Mouse (Mus musculus): ENCODE results near the gene Tlx2.

Tlx2 gene

DNA sequence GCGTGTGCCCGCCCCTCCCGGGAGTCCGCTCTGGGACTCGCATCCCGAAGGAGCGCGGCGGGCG, at the start of gene Tlx2:
Gene Tlx2 (minus strand): TSS at position 47 of the 64 bp plus-strand sequence.
- POLR2A ChIA-PET: interaction anchor here in 3 of 4 experiments (0.6 to 2.5 kb wide), 5 partner anchors 12 to 223 kb away, joined by 3 to 14 read pairs (median 3); partner anchors contain the start of genes Dqx1 (in 1 of the 3) and Wbp1 (in 1 of the 3)
- CTCF ChIA-PET: interaction anchor here in 1 of 4 experiments (1.6 kb wide), 1 partner anchor 74 kb away, joined by 3 read pairs; no protein-coding TSS in a partner anchor

DNA sequence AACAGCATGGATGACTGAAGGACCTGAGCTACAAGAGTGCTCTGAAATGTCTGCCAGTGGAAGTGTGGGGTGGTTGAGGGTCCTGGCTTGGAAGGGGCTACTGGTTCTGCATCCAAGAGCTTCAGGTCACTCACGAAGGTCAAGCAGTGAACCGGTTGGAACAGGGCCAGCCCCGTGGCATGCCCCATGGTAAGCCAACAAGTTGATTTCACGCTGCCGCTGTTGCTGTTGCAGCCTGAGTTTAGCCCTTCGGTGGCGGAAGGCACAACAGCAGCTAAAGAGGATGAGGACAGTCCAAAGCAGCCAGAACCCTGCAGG, 49.6 kb upstream of the Tlx2 start:
- ChIA-PET POLR2A (interaction anchor here (0.8 to 8.8 kb wide), 17 partner anchors 11 to 158 kb away, joined by 3 to 75 read pairs (median 5); partner anchors contain the start of genes Ccdc142 (in 4 of the 4), Gm42688 (in 4 of the 4), Rtkn (in 2 of the 4) and Mrpl53 (in 1 of the 4)), CTCF (interaction anchor here in 1 of 4 experiments (1.2 to 2.0 kb wide), 2 partner anchors 43 to 85 kb away, joined by 3 to 6 read pairs; partner anchors contain the start of gene Loxl3)

DNA sequence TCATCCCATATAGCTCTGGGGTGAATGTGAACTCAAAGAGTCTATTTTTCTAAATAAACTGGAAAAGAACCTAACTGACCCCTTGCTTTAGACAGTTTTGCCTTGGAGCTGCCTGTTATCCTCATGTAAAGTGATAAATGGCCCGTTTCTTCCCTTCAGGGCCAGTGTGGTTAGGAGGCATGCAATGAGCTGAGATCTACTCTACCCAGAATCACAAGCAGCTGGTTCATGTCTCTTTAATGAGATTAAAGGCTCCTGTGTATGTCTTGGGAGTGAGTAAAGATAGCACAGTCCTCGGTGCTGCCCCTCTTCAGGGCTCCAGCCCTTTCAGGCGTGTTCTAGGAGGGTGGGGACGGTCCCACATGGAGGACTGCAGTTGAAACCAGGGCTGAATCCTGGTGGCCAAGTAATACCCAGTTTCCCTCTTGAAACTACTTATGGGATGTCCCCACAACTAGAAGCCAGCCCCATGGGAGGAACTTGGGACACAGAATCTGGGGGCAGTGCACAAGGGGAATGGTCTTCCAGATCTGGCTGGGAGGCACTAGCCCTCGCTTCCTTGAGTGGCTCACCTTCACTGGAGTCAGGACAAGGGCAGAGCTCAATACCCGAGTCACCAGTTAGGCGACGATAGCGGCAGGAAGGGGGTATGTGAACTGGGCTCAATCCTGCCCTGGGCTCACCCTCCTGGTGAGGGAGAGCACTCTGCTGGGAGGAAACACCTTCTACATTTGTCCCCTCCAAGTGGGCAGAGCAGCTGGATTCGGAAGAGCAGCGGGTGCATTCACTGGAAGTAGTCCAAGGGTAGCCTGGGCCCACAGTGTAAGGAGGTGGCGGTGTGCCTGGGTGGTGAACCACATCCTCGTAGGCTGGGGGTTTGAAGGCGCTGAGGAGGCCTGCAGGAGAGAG, 49.0 kb upstream of the Tlx2 start:
- ChIA-PET POLR2A (interaction anchor here (0.8 to 8.8 kb wide), 25 partner anchors 9 to 158 kb away, joined by 3 to 75 read pairs (median 4); partner anchors contain the start of genes Ccdc142 (in 3 of the 4), Gm42688 (in 3 of the 4), Pcgf1 (in 2 of the 4) and Rtkn (in 2 of the 4)), CTCF (interaction anchor here in 1 of 4 experiments (0.6 to 1.6 kb wide), 2 partner anchors 8 to 11 kb away, joined by 3 to 5 read pairs; no protein-coding TSS in a partner anchor)

DNA sequence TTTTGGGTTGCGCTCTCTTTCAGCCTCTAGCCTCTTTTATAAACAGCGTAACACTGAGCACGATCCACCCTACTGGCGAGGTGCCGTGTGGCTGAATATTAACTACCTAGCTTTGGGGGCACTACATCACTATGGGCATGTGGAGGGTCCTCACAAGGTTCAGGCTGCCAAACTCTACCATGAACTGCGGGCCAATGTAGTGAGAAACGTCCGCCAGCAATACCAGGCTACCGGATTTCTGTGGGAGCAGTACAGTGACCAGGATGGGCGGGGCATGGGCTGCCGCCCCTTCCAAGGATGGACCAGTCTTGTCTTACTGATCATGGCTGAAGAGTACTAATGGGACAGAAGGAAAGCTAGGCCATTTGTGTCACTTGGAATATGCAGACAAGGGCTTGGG, 48.3 kb upstream of the Tlx2 start:
- CTCF ChIA-PET: interaction anchor here in 1 of 4 experiments (1.0 to 1.6 kb wide), 2 partner anchors 11 to 44 kb away, joined by 4 to 5 read pairs; no protein-coding TSS in a partner anchor

DNA sequence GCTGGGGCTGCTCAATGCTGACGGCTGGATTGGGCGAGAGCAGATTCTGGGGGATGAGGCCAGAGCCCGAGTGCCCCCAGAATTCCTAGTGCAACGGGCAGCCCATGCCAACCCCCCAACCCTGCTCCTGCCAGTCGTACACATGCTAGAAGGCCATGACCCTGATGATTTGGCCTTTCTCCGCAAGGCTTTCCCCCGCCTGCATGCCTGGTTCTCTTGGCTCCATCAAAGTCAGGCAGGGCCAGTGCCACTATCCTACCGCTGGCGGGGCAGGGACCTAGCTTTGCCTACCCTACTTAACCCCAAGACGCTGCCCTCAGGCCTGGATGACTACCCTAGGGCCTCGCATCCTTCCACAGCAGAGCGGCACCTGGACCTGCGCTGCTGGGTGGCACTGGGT, 47.5 kb upstream of the Tlx2 start:
- POLR2A ChIA-PET: interaction anchor here (0.6 to 8.8 kb wide), 14 partner anchors 9 to 63 kb away, joined by 3 to 75 read pairs (median 5); partner anchors contain the start of genes 1700003E16Rik (in 1 of the 4), Aup1 (in 1 of the 4), Ccdc142 (in 1 of the 4) and Dctn1 (in 1 of the 4)
- CTCF ChIA-PET: interaction anchor here in 1 of 4 experiments (1.0 to 1.6 kb wide), 3 partner anchors 10 to 45 kb away, joined by 3 to 5 read pairs (median 4); partner anchors contain the start of genes Ccdc142 and Gm42688

More for the DNA sequence above, 48.3 kb upstream of the Tlx2 start:
- POLR2A ChIA-PET: interaction anchor here in 3 of 4 experiments (0.6 to 8.8 kb wide), 18 partner anchors 8 to 73 kb away, joined by 3 to 75 read pairs (median 4); partner anchors contain the start of genes Ccdc142 (in 2 of the 3), Gm42688 (in 2 of the 3), Pcgf1 (in 2 of the 3) and Rtkn (in 2 of the 3)

DNA sequence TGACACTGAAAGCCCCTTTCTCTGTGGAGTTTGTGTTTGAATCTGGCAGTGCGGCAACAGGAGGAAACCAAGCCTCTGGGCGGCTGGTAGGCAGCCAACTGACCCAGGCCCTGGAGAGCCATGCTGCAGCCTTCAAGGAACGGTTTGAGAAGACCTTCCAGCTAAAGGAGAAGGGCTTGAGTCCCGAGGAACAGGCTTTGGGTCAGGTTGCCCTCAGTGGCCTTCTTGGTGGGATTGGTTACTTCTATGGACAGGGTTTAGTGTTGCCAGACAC, 47.0 kb upstream of the Tlx2 start:
- POLR2A ChIA-PET: interaction anchor here (0.6 to 8.8 kb wide), 8 partner anchors 9 to 63 kb away, joined by 3 to 75 read pairs (median 5); partner anchors contain the start of genes 1700003E16Rik (in 1 of the 4), Aup1 (in 1 of the 4), Htra2 (in 1 of the 4) and Mrpl53 (in 1 of the 4)
- CTCF ChIA-PET: interaction anchor here in 1 of 4 experiments (1.1 to 1.6 kb wide), 2 partner anchors 9 to 16 kb away, joined by 3 to 5 read pairs; partner anchors contain the start of genes Ccdc142 and Gm42688

DNA sequence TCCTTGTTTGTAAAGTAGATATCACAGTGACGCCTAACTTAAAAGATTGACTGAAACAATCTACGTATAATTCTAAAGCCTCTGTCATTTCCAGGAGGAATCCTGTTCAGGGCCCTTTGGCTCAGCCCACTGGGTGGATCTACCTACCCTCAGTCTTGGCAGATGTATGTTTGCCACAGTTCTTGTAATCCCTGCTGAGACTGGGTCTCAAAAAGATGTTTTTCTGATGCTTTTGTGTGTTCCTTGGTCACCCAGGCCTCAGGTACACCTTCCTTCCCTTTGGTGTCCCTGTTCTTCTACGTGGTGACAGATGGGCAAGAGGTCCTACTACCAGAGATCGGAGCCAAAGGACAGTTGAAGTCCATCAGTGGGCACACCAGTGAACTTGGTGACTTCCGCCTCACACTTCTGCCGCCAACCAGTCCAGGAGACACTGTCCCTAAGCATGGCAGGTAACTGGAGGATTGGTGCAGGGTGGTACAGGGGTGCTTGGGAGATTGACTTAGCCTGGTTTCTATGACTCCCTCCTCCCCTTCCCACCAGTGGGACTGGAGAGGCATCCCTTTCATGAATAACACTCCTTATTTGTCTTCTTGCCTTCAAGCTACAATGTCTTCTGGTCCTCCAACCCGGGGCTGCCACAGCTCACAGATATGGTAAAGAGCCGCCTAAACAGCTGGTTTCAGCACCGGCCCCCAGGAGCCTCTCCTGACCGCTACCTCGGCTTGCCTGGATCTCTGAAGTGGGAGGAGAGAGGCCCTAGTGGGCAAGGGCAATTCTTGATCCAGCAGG, 46.5 kb upstream of the Tlx2 start:
- ChIA-PET CTCF (interaction anchor here in 1 of 4 experiments (1.1 kb wide), 1 partner anchor 15 kb away, joined by 3 read pairs; the partner anchor contains the start of genes Ccdc142 and Gm42688), POLR2A (interaction anchor here in 3 of 4 experiments (0.8 to 8.8 kb wide), 9 partner anchors 8 to 62 kb away, joined by 3 to 75 read pairs (median 3); partner anchors contain the start of genes 1700003E16Rik (in 1 of the 3), Aup1 (in 1 of the 3), Htra2 (in 1 of the 3) and Mrpl53 (in 1 of the 3))

DNA sequence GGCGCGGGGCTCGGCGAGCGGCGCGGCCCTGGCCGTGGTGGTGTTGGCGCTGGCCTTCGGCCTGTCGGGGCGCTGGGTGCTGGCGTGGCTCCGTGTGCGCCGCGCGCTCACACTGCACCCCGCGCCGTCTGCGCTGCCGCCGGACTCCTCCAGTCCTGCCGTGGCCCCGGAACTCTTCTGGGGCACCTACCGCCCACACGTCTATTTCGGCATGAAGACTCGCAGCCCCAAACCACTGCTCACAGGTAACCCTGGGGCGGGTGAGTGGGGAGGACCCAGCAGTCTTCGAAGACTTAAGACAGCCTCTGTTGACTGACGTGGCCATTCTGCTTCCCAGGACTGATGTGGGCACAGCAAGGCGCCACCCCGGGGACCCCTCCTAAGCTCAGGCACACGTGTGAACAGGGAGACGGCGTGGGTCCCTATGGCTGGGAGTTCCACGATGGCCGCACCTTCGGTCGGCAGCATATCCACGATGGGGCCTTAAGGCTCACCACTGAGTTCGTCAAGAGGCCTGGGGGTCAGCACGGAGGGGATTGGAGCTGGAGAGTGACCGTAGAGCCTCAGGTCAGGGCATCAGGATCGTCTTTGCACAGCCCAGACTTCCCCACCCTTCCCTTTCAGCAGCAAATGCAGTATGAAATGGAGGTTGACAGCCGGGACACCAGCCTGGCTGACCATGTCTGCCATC, 45.7 kb upstream of the Tlx2 start:
- ChIA-PET POLR2A (interaction anchor here in 1 of 4 experiments (0.8 to 6.4 kb wide), 4 partner anchors 7 to 61 kb away, joined by 3 to 41 read pairs (median 3); partner anchors contain the start of genes Aup1, Htra2 and Mrpl53), CTCF (interaction anchor here in 1 of 4 experiments (0.7 kb wide), 1 partner anchor 54 kb away, joined by 3 read pairs; no protein-coding TSS in a partner anchor)

DNA sequence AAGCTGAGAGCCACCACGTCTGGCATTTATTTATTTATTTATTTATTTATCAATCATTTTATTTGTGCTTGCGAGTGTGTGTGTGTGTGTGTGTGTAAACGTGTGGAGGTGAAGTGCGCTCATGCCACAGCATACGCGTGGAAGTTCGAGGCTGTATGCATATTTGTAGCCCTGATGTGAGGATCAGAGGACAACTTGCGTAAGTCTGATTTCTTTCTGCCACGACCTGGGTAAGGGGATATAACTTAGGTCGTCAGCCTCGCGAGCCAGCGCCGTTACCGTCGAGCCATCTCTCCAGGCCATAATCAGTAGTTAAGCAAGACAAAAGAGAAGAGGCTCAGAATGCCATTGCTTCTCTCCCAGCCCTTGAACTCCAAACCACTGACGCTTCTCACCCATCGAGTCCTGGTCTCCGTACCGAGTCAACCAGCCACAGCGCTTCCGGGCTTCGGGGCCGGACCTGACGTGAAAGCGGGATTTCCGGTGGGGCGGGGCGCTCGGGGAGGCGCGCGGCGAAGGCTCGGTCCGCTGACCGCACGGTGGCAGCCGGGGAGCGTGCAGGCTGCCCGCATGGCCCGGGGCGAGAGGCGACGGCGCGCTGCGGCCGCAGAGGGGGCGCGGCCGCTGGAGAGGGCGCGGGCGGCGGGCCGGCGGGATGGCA, 45.0 kb upstream of the Tlx2 start, which contains the start of gene Mogs:
Gene Mogs (plus strand): TSS at position 486 of the 661 bp plus-strand sequence.
- POLR2A ChIA-PET: interaction anchor here in 3 of 4 experiments (0.6 to 6.4 kb wide), 13 partner anchors 7 to 197 kb away, joined by 3 to 41 read pairs (median 3); partner anchors contain the start of genes Ccdc142 (in 1 of the 3), Gm42688 (in 1 of the 3) and Mrpl53 (in 1 of the 3)
- CTCF ChIA-PET: interaction anchor here in 1 of 4 experiments (0.6 to 0.7 kb wide), 2 partner anchors 12 to 55 kb away, joined by 3 to 4 read pairs; no protein-coding TSS in a partner anchor

DNA sequence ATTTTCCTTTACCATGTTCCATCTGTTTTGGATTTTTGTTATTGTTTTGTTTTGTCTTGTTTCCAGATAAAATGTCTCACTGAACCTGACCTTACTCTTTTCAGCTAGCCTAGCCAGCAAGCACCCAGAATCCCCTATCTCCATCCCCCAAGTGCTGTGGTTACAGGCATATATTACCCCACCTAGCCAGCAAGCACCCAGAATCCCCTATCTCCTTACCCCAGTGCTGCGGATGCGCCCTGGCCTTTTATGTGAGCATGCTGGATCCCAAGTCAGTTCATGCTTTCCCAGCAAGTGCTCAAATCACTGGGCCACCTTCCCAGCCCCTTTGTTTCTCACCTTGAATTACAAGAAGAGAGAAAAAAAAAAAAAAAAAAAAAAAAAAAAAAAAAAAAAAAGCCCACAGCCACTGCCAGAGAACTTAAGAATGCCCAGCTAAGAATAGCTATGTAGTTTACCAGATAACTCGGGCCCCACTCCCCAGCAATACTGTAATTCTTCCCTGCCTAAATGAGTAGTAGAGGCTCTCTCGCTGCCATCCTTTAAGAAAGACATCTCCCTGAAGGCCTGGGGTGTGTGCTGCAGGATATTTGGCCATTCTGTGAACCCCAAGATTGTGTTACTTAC, 41.5 kb upstream of the Tlx2 start:
- ChIA-PET POLR2A (interaction anchor here in 3 of 4 experiments (0.7 to 4.0 kb wide), 8 partner anchors 9 to 15 kb away, joined by 3 to 16 read pairs (median 4); partner anchors contain the start of genes Ccdc142 (in 2 of the 3), Gm42688 (in 2 of the 3), Ino80b (in 1 of the 3) and Wbp1 (in 1 of the 3)), CTCF (interaction anchor here in 1 of 4 experiments (0.7 kb wide), 1 partner anchor 160 kb away, joined by 5 read pairs; no protein-coding TSS in a partner anchor)

DNA sequence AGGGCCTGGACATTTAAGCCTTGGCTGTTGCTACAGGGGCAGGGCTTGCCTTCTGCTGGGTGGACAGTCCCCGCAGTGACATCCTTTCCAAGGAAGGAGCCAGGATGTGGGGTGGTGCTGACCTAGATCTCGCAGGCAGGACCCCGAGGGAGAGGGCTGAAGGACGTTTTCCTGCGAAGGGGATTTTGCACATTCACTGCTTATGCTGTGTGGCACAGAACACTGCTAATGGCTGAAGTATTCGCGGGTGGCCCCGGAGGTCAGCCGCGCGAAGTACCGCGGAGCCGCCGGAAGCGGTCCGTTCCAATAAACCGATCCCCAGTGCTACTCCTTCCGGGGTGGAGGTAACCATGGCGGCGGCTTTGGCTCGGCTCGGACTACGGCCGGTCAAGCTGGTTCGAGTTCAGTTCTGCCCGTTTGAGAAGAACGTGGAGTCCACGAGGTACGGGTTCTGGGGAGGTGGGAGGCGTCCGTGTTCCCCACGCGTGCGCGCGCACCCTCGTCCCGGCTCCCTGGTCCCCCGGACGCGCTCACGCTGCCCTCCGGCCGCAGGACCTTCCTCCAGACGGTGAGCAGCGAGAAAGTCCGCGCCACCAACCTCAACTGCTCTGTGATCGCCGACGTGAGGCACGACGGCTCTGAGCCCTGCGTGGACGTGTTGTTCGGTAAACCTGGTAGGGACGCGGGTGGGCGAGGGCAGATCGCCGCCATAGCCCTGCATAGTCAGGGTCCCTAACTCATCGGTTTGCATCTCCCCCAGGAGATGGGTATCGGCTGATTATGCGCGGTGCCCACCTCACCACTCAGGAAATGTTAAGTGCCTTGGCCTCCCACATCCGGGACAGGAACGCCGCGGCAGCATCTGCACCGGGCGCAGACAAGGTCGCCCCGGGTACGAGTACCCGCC, 38.9 kb upstream of the Tlx2 start, which contains the start of gene Mrpl53:
Gene Mrpl53 (plus strand): TSS at position 279 of the 907 bp plus-strand sequence.
- CTCF ChIA-PET: interaction anchor here in 3 of 4 experiments (0.6 to 1.6 kb wide), 5 partner anchors 18 to 781 kb away, joined by 3 to 12 read pairs (median 5); no protein-coding TSS in a partner anchor
- POLR2A ChIA-PET: interaction anchor here (0.5 to 6.6 kb wide), 19 partner anchors 7 to 636 kb away, joined by 3 to 41 read pairs (median 3); partner anchors contain the start of genes Wbp1 (in 3 of the 4), 1700003E16Rik (in 1 of the 4), Ccdc142 (in 1 of the 4) and Dqx1 (in 1 of the 4)

DNA sequence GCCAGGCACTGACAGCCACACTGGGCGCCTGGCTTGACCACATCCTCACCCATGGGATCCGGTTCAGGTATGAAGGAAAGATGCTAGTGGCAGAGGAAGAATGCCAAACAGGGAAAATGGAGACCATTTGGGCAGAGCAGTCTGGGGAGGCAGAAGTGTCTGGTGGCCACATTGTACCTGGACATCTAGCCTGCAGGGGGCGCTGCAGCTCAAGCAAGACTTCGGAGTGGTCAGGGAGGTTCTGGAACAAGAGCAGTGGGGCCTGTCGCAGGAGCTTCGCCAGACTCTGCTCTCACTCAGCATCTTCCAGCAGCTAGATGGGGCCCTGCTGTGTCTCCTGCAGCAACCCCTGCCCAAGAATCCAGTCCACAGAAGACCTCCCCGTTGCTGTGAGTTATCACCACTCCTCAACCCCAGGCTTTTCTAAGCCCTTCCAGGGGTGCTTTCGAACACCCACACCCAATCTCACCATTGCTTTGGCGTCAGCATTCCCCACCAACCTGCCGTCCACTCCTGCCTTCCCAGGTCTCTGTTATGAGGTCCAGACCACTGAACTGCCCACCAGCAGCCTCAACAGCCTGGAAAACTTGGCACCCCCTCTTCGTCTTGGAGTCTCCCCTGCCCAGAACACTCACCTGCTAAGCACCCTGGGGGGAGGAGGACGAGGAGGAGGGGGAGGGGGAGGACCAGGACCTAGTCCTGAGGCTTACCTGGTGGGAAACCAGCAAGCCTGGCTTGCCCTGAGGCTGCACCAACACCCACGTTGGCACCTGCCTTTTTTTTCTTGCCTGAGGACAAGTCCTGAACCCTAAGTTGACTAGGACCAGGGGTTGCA, 37.7 kb upstream of the Tlx2 start:
- ChIA-PET POLR2A (interaction anchor here in 3 of 4 experiments (0.7 to 6.6 kb wide), 15 partner anchors 10 to 218 kb away, joined by 3 to 41 read pairs (median 4); partner anchors contain the start of genes Wbp1 (in 2 of the 3), 1700003E16Rik (in 1 of the 3), Mob1a (in 1 of the 3) and Mthfd2 (in 1 of the 3)), CTCF (interaction anchor here (0.5 to 2.6 kb wide), 30 partner anchors 10 to 334 kb away, joined by 3 to 15 read pairs (median 4); partner anchors contain the start of genes Aup1 (in 2 of the 4), Wbp1 (in 2 of the 4), 1700003E16Rik (in 1 of the 4) and Dctn1 (in 1 of the 4))

DNA sequence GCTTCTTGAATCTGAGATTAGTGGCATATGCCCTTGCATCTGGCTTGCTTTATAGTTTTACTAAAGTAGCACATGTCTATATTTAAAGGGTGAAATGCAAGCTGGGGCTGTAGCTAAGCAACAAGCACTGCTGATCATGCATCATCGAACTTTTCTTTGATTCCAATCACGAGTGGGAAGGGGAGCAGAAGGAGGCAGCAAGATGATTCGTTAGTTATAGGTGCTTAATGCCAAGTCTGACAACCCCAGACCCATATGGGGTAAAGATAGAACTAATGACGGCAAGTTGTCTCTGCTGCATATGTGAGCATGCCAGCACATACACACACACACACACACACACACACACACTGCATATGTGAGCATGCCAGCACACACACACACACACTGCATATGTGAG, 34.1 kb upstream of the Tlx2 start:
- ChIA-PET CTCF (interaction anchor here in 3 of 4 experiments (0.6 to 3.5 kb wide), 3 partner anchors 23 to 161 kb away, joined by 3 to 22 read pairs (median 6); partner anchors contain the start of gene Aup1 (in 1 of the 3)), POLR2A (interaction anchor here in 3 of 4 experiments (0.7 to 3.7 kb wide), 7 partner anchors 16 to 406 kb away, joined by 3 to 22 read pairs (median 3); partner anchors contain the start of genes Lbx2 (in 1 of the 3) and Wbp1 (in 1 of the 3))
